Mouse (Mus musculus) CH12F3 (cell line): ENCODE results near the gene Ggt5.

Source experiments
- in situ Hi-C: fragments of 300-500 bp; cut with MboI; formaldehyde crosslinking; loops from 2 replicates; pipeline ENCODE4 v1.14.3; 2020; ENCODE audit warnings: low sequenced_read_pairs

Gene Ggt5

GRCm38 (mm10) chr10:75649406-75649995, 60.4 kb downstream of the Ggt5 start:
- in situ Hi-C loops, result no loop called here

- in situ Hi-C loops, result no loop called here
These were observed 61.3 kb downstream of the Ggt5 start for GRCm38 (mm10) chr10:75650306-75650902.

GRCm38 (mm10) chr10:75651381-75652068, 62.4 kb downstream of the Ggt5 start:
- in situ Hi-C loops, result no loop called here

GRCm38 (mm10) chr10:75654053-75654452, 64.9 kb downstream of the Ggt5 start:
- in situ Hi-C loops, result no loop called here

GRCm38 (mm10) chr10:75657165-75657564, 68.0 kb downstream of the Ggt5 start:
- in situ Hi-C loops, result no loop called here

GRCm38 (mm10) chr10:75657772-75658171, 68.6 kb downstream of the Ggt5 start:
- in situ Hi-C loops, result no loop called here

GRCm38 (mm10) chr10:75661381-75661780, 72.2 kb downstream of the Ggt5 start:
- in situ Hi-C loops, result no loop called here

- in situ Hi-C loops, result no loop called here
These were observed 72.7 kb downstream of the Ggt5 start for GRCm38 (mm10) chr10:75661876-75662275.

GRCm38 (mm10) chr10:75662575-75662974, 73.4 kb downstream of the Ggt5 start:
- in situ Hi-C loops, result no loop called here

GRCm38 (mm10) chr10:75664673-75665270, 75.6 kb downstream of the Ggt5 start:
- in situ Hi-C loops, result no loop called here

GRCm38 (mm10) chr10:75666451-75667030, 77.4 kb downstream of the Ggt5 start:
- in situ Hi-C loops, result no loop called here
